21 mouse cellular contexts compared by ENCODE assay signal in the genomic region with DNA sequence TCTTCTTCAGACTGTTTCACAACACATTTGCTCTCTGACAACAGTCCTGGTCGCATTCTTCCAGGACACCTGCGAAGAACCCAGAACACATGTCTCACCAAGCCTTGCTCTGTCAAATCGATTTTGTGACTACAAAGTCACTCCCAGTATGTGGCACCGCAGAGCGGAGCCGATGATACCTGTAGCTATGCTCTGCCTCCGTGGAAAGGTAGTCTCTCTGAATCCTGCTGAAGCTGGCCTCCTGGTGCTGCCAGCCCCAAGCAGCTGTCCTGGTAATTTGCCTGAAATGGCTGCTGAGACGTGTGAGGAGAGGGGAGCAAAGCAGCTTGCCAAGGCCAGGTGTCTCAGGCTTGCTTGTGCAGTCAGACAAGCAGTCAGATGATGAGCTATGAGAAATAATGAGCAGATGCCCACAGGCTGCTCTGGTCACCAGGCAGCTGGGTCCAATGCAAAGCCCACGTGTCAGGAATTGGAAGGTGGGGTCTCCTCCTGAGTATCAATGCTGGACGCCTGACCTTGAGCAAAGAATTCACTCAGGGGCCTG.
A peak's percentile ranks its signal among the peaks of the same experiment; 100 is the strongest.
DNase-seq lines count a peak whose midpoint lies in the region; ATAC-seq and TF ChIP-seq lines count a peak whose summit lies in the region.
"Had no signal": no experiment of that assay in that cellular context is flagged by ENCODE, and none has a peak within 500 bp of the region (broad histone marks: within the 10 kb centered on the region; RNA-seq: fewer than 3 reads in every experiment).

No protein-coding gene starts in this region.

- H3K9me3 ChIP-seq in hindbrain, embryonic 14.5 days (ENCODE audit: control insufficient read depth, low read length): no peaks in the 10 kb centered on the region
- H3K9me3 ChIP-seq in hindbrain, embryonic 13.5 days: no peaks in the 10 kb centered on the region
- H3K9me3 ChIP-seq in midbrain, postnatal 0 days (ENCODE audit: low read length): no peaks in the 10 kb centered on the region
- no peaks in the 10 kb centered on the region for H3K9me3 ChIP-seq in midbrain, embryonic 16.5 days (replicated peaks; ENCODE audit: control insufficient read depth, low read length, poor library complexity, severe bottlenecking)
- H3K9me3 ChIP-seq: embryonic facial prominence, embryonic 12.5 days; forebrain, embryonic 12.5 days; heart, embryonic 13.5 days; hindbrain, embryonic 15.5 days had no signal

- no peak overlapping the region for H3K27ac ChIP-seq in hindbrain, embryonic 14.5 days
- no peak overlapping the region for H3K27ac ChIP-seq in hindbrain, embryonic 13.5 days
- H3K27ac ChIP-seq in midbrain, postnatal 0 days (ENCODE audit: low read depth, low read length): no peak overlapping the region
- no peak overlapping the region for H3K27ac ChIP-seq in midbrain, embryonic 16.5 days (ENCODE audit: low read length)
- H3K27ac ChIP-seq: embryonic facial prominence, embryonic 12.5 days; forebrain, embryonic 12.5 days; heart, embryonic 13.5 days; hindbrain, embryonic 15.5 days had no signal

- no peak overlapping the region for H3K9ac ChIP-seq in hindbrain, embryonic 14.5 days
- H3K9ac ChIP-seq in hindbrain, embryonic 13.5 days: no peak overlapping the region
- no peak overlapping the region for H3K9ac ChIP-seq in midbrain, postnatal 0 days (replicated peaks; ENCODE audit: low read length, poor library complexity, severe bottlenecking)
- no peak overlapping the region for H3K9ac ChIP-seq in midbrain, embryonic 16.5 days (ENCODE audit: low read depth, low read length)
- H3K9ac ChIP-seq: embryonic facial prominence, embryonic 12.5 days; forebrain, embryonic 12.5 days; heart, embryonic 13.5 days; hindbrain, embryonic 15.5 days had no signal

- no peak overlapping the region for H3K4me3 ChIP-seq in hindbrain, embryonic 14.5 days (replicated peaks; ENCODE audit: low read length)
- no peak overlapping the region for H3K4me3 ChIP-seq in hindbrain, embryonic 13.5 days
- no peak overlapping the region for H3K4me3 ChIP-seq in midbrain, postnatal 0 days (ENCODE audit: low read depth, low read length)
- no peak overlapping the region for H3K4me3 ChIP-seq in midbrain, embryonic 16.5 days (ENCODE audit: low read depth, low read length)
- H3K4me3 ChIP-seq: embryonic facial prominence, embryonic 12.5 days; forebrain, embryonic 12.5 days; heart, embryonic 13.5 days; hindbrain, embryonic 15.5 days had no signal

- no peak overlapping the region for H3K4me2 ChIP-seq in hindbrain, embryonic 14.5 days (replicated peaks)
- no peak overlapping the region for H3K4me2 ChIP-seq in hindbrain, embryonic 13.5 days
- H3K4me2 ChIP-seq in midbrain, postnatal 0 days (ENCODE audit: low read depth, low read length, poor library complexity, severe bottlenecking): no peak overlapping the region
- H3K4me2 ChIP-seq in midbrain, embryonic 16.5 days (ENCODE audit: low read length): no peak overlapping the region
- H3K4me2 ChIP-seq: embryonic facial prominence, embryonic 12.5 days; forebrain, embryonic 12.5 days; heart, embryonic 13.5 days; hindbrain, embryonic 15.5 days had no signal

- H3K27me3 ChIP-seq in hindbrain, embryonic 14.5 days (ENCODE audit: control insufficient read depth, insufficient read depth, low read length): no peaks in the 10 kb centered on the region
- H3K27me3 ChIP-seq in hindbrain, embryonic 13.5 days: no peaks in the 10 kb centered on the region
- H3K27me3 ChIP-seq in midbrain, postnatal 0 days (ENCODE audit: insufficient read depth, low read length): no peaks in the 10 kb centered on the region
- H3K27me3 ChIP-seq in midbrain, embryonic 16.5 days (ENCODE audit: control insufficient read depth, insufficient read depth, low read depth, low read length): no peaks in the 10 kb centered on the region
- H3K27me3 ChIP-seq: CH12.LX; embryonic facial prominence, embryonic 12.5 days; forebrain, embryonic 12.5 days; heart, embryonic 13.5 days; hindbrain, embryonic 15.5 days; Patski had no signal

- no peaks in the 10 kb centered on the region for H3K4me1 ChIP-seq in hindbrain, embryonic 14.5 days (replicated peaks; ENCODE audit: control insufficient read depth, insufficient read depth, low read length)
- H3K4me1 ChIP-seq in hindbrain, embryonic 13.5 days (replicated peaks): peaks cover 5% of the 10 kb centered on the region; the same call in 1 of the 2 replicates
- H3K4me1 ChIP-seq in midbrain, postnatal 0 days (ENCODE audit: insufficient read depth, low read length): no peaks in the 10 kb centered on the region
- no peaks in the 10 kb centered on the region for H3K4me1 ChIP-seq in midbrain, embryonic 16.5 days (ENCODE audit: control insufficient read depth, insufficient read depth, low read length)
- H3K4me1 ChIP-seq: embryonic facial prominence, embryonic 12.5 days; forebrain, embryonic 12.5 days; heart, embryonic 13.5 days had no signal

- no peaks in the 10 kb centered on the region for H3K36me3 ChIP-seq in hindbrain, embryonic 14.5 days (replicated peaks; ENCODE audit: control insufficient read depth, insufficient read depth)
- H3K36me3 ChIP-seq in hindbrain, embryonic 13.5 days: no peaks in the 10 kb centered on the region
- no peaks in the 10 kb centered on the region for H3K36me3 ChIP-seq in midbrain, postnatal 0 days (ENCODE audit: insufficient read depth, low read length)
- no peaks in the 10 kb centered on the region for H3K36me3 ChIP-seq in midbrain, embryonic 16.5 days (ENCODE audit: control insufficient read depth, insufficient read depth, low read length)
- H3K36me3 ChIP-seq: embryonic facial prominence, embryonic 12.5 days; forebrain, embryonic 12.5 days; heart, embryonic 13.5 days; hindbrain, embryonic 15.5 days had no signal

- WGBS in hindbrain, embryonic 14.5 days: 77% methylated on average over 10 of the region's 10 CpGs
- 74% methylated on average over 10 of the region's 10 CpGs for WGBS in hindbrain, embryonic 13.5 days
- 74% methylated on average over 10 of the region's 10 CpGs for WGBS in midbrain, postnatal 0 days
- WGBS in midbrain, embryonic 16.5 days: 75% methylated on average over 10 of the region's 10 CpGs

- peak; percentile 71 to 73 for DNase-seq in cerebellum, postnatal 10 days
- DNase-seq in cerebellum, adult 8-10 months: no peak
- peak; percentile 23 for DNase-seq in hindbrain, embryonic 14.5 days (ENCODE audit: low spot score)
- peak; percentile 64 for DNase-seq in midbrain, postnatal 0 days (ENCODE audit: low spot score)
- DNase-seq: adrenal gland, postnatal 14 days; cerebellum, adult 18-20 months; cerebellum, postnatal 25 days; gastrocnemius, postnatal 14 days; heart, postnatal 36 days; kidney, adult 11 months had no signal

- TF ChIP-seq CTCF in midbrain, postnatal 0 days (IDR thresholded peaks at IDR 0.05): no peak

- ATAC-seq in hindbrain, embryonic 14.5 days (ENCODE audit: low FRiP score): no peak
- ATAC-seq in hindbrain, embryonic 13.5 days (ENCODE audit: low FRiP score): no peak
- ATAC-seq in midbrain, postnatal 0 days (ENCODE audit: low FRiP score): no peak
- ATAC-seq in midbrain, embryonic 16.5 days: no peak
- ATAC-seq in megakaryocyte progenitor cell, adult 5-6 weeks (replicated peaks; ENCODE audit: poor library complexity): no peak
- ATAC-seq: activated CD4-positive, CD25-positive, alpha-beta regulatory T cell, adult 4 months; forebrain, embryonic 16.5 days; Patski had no signal
